8 mouse cellular contexts compared by ENCODE assay signal in the genomic region with DNA sequence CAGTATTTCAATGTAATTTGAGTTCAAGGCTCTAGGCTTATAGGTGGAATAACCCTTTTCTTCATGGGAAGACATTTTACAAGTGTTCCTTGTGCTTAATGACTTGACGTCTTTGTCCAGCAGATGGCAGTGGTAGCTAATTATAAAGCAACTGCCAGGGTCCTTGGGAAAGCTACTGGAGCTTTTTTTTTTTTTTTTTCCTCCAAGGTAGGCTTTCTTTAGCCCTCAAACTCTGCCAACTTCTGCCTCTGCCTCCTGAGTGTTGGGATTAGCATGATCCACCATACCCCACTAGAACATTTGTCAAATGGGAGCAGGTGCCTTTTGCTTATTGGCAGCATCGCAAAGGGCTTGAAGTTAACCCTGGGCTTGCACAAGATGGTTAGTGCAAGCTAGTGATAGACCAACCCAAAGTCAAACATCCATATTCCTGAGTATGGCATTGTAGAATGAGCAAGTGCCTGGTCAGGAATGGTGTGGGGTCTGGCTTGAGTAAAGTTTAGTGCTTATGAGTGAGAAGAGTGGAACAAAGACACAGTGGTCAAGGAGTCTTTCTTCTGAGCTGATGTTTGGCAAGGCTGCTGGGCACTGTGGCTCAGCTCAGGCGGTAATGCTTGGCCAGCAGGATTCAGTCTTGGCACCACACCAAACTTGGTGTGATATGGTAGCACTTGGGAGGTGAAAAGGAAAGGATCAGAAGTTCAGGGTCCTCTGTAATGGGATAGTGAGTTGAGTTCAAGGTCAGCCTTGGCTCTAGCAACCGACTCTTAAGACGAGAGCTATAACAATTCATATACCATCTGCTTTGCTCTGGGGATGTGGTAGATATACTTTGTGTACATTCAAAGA. TPM values are rescaled to one million over a fixed set of nuclear protein-coding genes. Genes with fewer than 3 reads are reported as not detected.
A peak's percentile ranks its signal among the peaks of the same experiment; 100 is the strongest.
DNase-seq lines count a peak whose midpoint lies in the region; ATAC-seq and TF ChIP-seq lines count a peak whose summit lies in the region.

No protein-coding gene starts in this region.

- no peak overlapping the region for H3K4me3 ChIP-seq in thymus, adult 2 months (ENCODE audit: control insufficient read depth, insufficient read depth, low read length)
- no peak overlapping the region for H3K4me3 ChIP-seq in forebrain, embryonic 15.5 days

- WGBS in thymus, adult 2 months = 72% methylated on average over 5 of the region's 5 CpGs
- whole genome bisulfite sequencing in forebrain, embryonic 15.5 days = 23% methylated on average over 5 of the region's 5 CpGs

- no peaks in the 10 kb centered on the region for H3K9me3 ChIP-seq in forebrain, embryonic 15.5 days

- no peak for TF ChIP-seq CTCF in thymus, adult 2 months (IDR thresholded peaks at IDR 0.05; ENCODE audit: borderline replicate concordance, control insufficient read depth, extremely low read depth, insufficient read depth, low read length, poor library complexity)

- H3K36me3 ChIP-seq in thymus, adult 2 months (ENCODE audit: control insufficient read depth, insufficient read depth, low read length) = peaks cover 46% of the 10 kb centered on the region
- peaks cover 31% of the 10 kb centered on the region for H3K36me3 ChIP-seq in forebrain, embryonic 15.5 days

- no peak overlapping the region for H3K27ac ChIP-seq in thymus, adult 2 months (ENCODE audit: control insufficient read depth, insufficient read depth, low read length)
- H3K27ac ChIP-seq in forebrain, embryonic 15.5 days (replicated peaks) = peak overlapping the region; percentile 69

- no peaks in the 10 kb centered on the region for H3K27me3 ChIP-seq in thymus, adult 2 months (ENCODE audit: control insufficient read depth, insufficient read depth, low read length)
- no peaks in the 10 kb centered on the region for H3K27me3 ChIP-seq in forebrain, embryonic 15.5 days

- H3K4me2 ChIP-seq in forebrain, embryonic 15.5 days (replicated peaks) = no peak overlapping the region

- DNase-seq in thymus, adult 2 months = peak; percentile 8
- DNase-seq in thymus, postnatal 36 days = no peak
- DNase-seq in c-Kit-positive CD71-positive TER-119-negative erythroid progenitor cells, embryonic 14.5 days (ENCODE audit: low read depth) = peak; percentile 74
- peak; percentile 84 for DNase-seq in kidney, adult 9 months
- DNase-seq in urinary bladder, postnatal 25 days (ENCODE audit: low spot score) = no peak
- no peak for DNase-seq in natural killer cell, adult 2 months (ENCODE audit: low spot score in 2 of 2)

- peak; percentile 41; the same call in 1 of the 2 replicates for ATAC-seq in forebrain, embryonic 15.5 days (replicated peaks)
- ATAC-seq in megakaryocyte-erythroid progenitor cell, adult 5-6 weeks (replicated peaks; ENCODE audit: low FRiP score, low TSS enrichment, poor library complexity, severe bottlenecking) = peak; percentile 43

- H3K4me1 ChIP-seq in thymus, adult 2 months (replicated peaks; ENCODE audit: control insufficient read depth, insufficient read depth, low read length) = no peaks in the 10 kb centered on the region
- H3K4me1 ChIP-seq in forebrain, embryonic 15.5 days = peaks cover 56% of the 10 kb centered on the region

- H3K9ac ChIP-seq in forebrain, embryonic 15.5 days (replicated peaks) = no peak overlapping the region

- TF ChIP-seq POLR2A in thymus, adult 2 months (IDR thresholded peaks at IDR 0.05; ENCODE audit: control insufficient read depth, extremely low read depth, insufficient read depth, low read length, poor library complexity) = no peak

RNA-seq across cellular contexts. Expression of gene Hspa8, which starts 5.9 kb away (rescaled TPM):
- polyA plus RNA-seq in thymus, adult 2 months (2012; rRNA removed) = 2,928 and 2,969 TPM in 2 replicates
- polyA plus RNA-seq in forebrain, embryonic 15.5 days (2015; fragmentation: Nextera tagmentation; extraction: Ambion mirVana) = 3,198 TPM in 2 replicates
- 3,454 and 3,626 TPM in 2 replicates for total RNA-seq in megakaryocyte-erythroid progenitor cell, adult 5-6 weeks (2014; fragmentation: Nextera tagmentation)
- total RNA-seq in megakaryocyte-erythroid progenitor cell, adult 5-6 weeks (2017) = 5,878 and 7,940 TPM in 2 replicates

Comparison
In these comparisons a context has a peak if more than half of its experiments do, and no peak if none do; other contexts are left out.
1. DNase-seq: peak in thymus, adult 2 months (single experiment), c-Kit-positive CD71-positive TER-119-negative erythroid progenitor cells, embryonic 14.5 days (single experiment) and kidney, adult 9 months (single experiment); none in thymus, postnatal 36 days (0 of 2), urinary bladder, postnatal 25 days (single experiment) and natural killer cell, adult 2 months (0 of 2).